Mouse (Mus musculus) liver, adult 2 months (tissue): ENCODE results near the gene Dnajb5.

ENCODE experiments used
- CTCF ChIP-seq: fragments of 200-500 bp; IDR thresholded peaks from 2 replicates; pipeline ENCODE4 v1.5.1; 2011; ENCODE audit warnings: low read depth, low read length, control low read depth
- POLR2A ChIP-seq: fragments of 200-500 bp; IDR thresholded peaks from 2 replicates; pipeline ENCODE4 v1.6.1; 2011; ENCODE audit warnings: low read length, control low read depth; ENCODE audit not compliant: insufficient read depth; ENCODE audit errors: extremely low read depth

GRCm38 (mm10) chr4:42946733-42947290 lies 2.8 kb upstream of the Dnajb5 start:
- TF ChIP-seq POLR2A, result no peak
- no peak for TF ChIP-seq CTCF
